Mouse (Mus musculus): ENCODE results near the gene Fxyd5. TPM values are rescaled to one million over a fixed set of nuclear protein-coding genes. Genes with fewer than 3 reads are reported as not detected.

The Fxyd5 gene
- total and polyA plus RNA-seq, 3 experiments, result 30.5 to 55.2 (median 31.1) TPM

DNA sequence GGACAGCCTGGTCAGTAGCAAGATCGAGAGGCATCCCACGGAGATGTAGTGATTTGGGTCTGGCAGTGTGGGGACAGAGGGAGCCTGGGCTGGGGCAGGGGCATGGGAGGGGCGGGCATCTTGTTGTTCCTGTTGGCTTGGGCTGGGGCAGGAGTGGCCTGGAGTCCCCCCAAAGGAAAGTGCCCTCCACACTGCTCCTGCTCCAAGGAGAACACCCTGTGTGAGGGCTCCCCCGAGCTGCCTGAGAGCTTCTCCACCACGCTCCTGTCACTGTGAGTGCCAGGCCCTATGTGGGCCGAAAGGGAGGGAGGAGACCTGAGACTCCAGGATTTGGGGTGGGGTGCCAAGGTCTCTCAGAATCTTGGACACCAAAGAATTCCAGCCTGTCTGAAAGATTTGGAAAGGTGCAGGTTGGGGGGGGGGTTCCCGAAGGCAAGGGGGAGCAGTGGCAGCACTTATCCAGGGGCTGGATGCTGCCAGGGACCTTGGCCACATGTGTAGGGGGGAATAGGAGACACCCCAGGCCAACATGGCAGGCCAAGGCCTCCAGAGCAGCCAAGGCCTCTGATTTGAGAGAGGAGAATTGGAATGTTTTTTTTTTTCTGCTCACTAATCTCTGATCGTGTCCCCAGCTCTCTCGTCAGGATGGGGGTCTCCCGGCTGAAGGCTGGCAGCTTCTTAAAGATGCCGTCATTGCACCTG is 17.8 kb upstream of the Fxyd5 start:
- H3K27me3 ChIP-seq (ENCODE audit: control insufficient read depth, insufficient read depth, low read length), result no peaks in the 10 kb centered on the region
- H3K36me3 ChIP-seq (ENCODE audit: control insufficient read depth, insufficient read depth, low read length), result no peaks in the 10 kb centered on the region
- no peak for DNase-seq
- no peaks in the 10 kb centered on the region for H3K79me2 ChIP-seq (replicated peaks; ENCODE audit: control insufficient read depth, insufficient read depth, low read length)
- H3K9ac ChIP-seq (ENCODE audit: low read depth, low read length), result 0 out of 2 replicates have a peak overlapping the region, but pooled peaks have one; percentile 13
- TF ChIP-seq POLR2A (IDR thresholded peaks at IDR 0.05; ENCODE audit: insufficient read depth, low read depth, low read length), result no peak
- no peak for TF ChIP-seq EP300 (IDR thresholded peaks at IDR 0.05; ENCODE audit: insufficient read depth, low read depth, low read length)
- TF ChIP-seq CTCF (IDR thresholded peaks at IDR 0.05), result no peak
- H3K27ac ChIP-seq, result peak overlapping the region; percentile 41
- peaks cover 4% of the 10 kb centered on the region; the same call in 1 of the 2 replicates for H3K4me1 ChIP-seq (ENCODE audit: control insufficient read depth, insufficient read depth, low read length)
- no peak overlapping the region for H3K4me3 ChIP-seq
- intact Hi-C loops (cut with DNase I), result loop anchor here (1.0 to 5.0 kb wide), 3 partner anchors 21 to 112 kb away; no protein-coding TSS in a partner anchor
- WGBS, result 72% methylated on average over 11 of the region's 11 CpGs

DNA sequence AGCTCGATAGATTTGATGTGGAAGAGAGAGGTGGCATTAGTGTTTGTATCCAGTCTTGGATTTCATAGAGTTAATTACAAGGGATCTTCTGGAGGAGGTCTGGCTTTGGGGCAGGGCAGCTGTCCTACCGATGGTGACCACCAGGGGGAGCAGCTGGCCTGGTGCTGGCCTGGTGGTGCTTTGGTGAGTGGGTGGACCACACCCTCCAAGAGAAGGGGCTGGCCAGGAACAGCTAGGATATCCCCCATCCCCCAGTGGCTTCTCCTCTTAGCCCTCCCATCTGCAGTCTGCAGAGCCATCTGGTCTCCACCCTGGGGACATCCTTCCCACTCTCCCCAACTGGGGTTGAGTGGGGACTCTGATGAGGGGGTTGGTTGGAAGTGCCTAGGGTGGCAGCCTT is 16.8 kb upstream of the Fxyd5 start, which contains the start of gene Lgi4:
Lgi4 (plus strand) TSS at position 235 of the 400 bp plus-strand sequence.
- no peak within 1 kb of the TSS for H3K4me3 ChIP-seq
- 2% methylated on average over 2 of the region's 2 CpGs for WGBS

GRCm38 (mm10) chr7:31058211-31058610 is 15.9 kb upstream of the Fxyd5 start:
- no peak for TF ChIP-seq EP300 (IDR thresholded peaks at IDR 0.05; ENCODE audit: insufficient read depth, low read depth, low read length)
- no peak for TF ChIP-seq CTCF (IDR thresholded peaks at IDR 0.05)
- no peak for TF ChIP-seq POLR2A (IDR thresholded peaks at IDR 0.05; ENCODE audit: insufficient read depth, low read depth, low read length)
- Histone ChIP-seq H3K4me1 (ENCODE audit: control insufficient read depth, insufficient read depth, low read length) (peaks cover 4% of the 10 kb centered on the region), H3K36me3 (ENCODE audit: control insufficient read depth, insufficient read depth, low read length) (no peaks in the 10 kb centered on the region), H3K4me3 (no peak overlapping the region), H3K79me2 (replicated peaks; ENCODE audit: control insufficient read depth, insufficient read depth, low read length) (no peaks in the 10 kb centered on the region), H3K27ac (no peak overlapping the region), H3K27me3 (ENCODE audit: control insufficient read depth, insufficient read depth, low read length) (no peaks in the 10 kb centered on the region), H3K9ac (ENCODE audit: low read depth, low read length) (no peak overlapping the region)
- DNase-seq, result no peak
- WGBS, result 91% methylated on average over 6 of the region's 6 CpGs
- intact Hi-C loops (cut with DNase I), result loop anchor here (2.0 to 5.0 kb wide), 2 partner anchors 23 to 114 kb away; no protein-coding TSS in a partner anchor

More for the DNA sequence above, 16.8 kb upstream of the Fxyd5 start, which contains the start of gene Lgi4:
- intact Hi-C loops (cut with DNase I), result loop anchor here (1.0 to 5.0 kb wide), 3 partner anchors 22 to 113 kb away; no protein-coding TSS in a partner anchor
- Histone ChIP-seq H3K36me3 (ENCODE audit: control insufficient read depth, insufficient read depth, low read length) (no peaks in the 10 kb centered on the region), H3K9ac (ENCODE audit: low read depth, low read length) (0 out of 2 replicates have a peak within 1 kb of the TSS, but pooled peaks have one; percentile 13), H3K27ac (peak within 1 kb of the TSS; percentile 43), H3K27me3 (ENCODE audit: control insufficient read depth, insufficient read depth, low read length) (no peaks in the 10 kb centered on the region), H3K4me1 (ENCODE audit: control insufficient read depth, insufficient read depth, low read length) (peaks cover 4% of the 10 kb centered on the region; the same call in 1 of the 2 replicates), H3K79me2 (replicated peaks; ENCODE audit: control insufficient read depth, insufficient read depth, low read length) (no peaks in the 10 kb centered on the region)
- TF ChIP-seq EP300 (IDR thresholded peaks at IDR 0.05; ENCODE audit: insufficient read depth, low read depth, low read length) (peak; percentile 89), POLR2A (IDR thresholded peaks at IDR 0.05; ENCODE audit: insufficient read depth, low read depth, low read length) (no peak)
- peak; percentile 88 to 94 for DNase-seq

DNA sequence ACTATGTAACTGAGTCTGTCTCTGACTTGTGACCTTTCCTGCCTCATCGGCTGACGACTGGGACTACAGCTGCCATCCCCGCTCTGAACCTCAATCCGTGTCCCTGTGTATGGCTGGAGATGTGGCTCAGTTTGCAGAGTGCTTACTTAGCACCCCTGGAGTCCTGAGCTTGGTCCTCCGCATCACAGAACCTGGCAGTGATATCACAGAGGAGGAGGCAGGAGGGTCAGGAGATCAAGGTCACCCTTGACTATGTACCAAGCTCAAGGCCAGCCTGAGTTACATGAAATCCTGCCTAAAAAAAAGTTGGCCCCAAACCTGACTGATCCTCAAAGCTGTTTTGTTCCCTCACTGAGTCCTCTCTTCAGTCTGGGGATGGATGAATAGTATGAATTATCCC is 15.4 kb upstream of the Fxyd5 start:
- Histone ChIP-seq H3K4me1 (ENCODE audit: control insufficient read depth, insufficient read depth, low read length) (peaks cover 4% of the 10 kb centered on the region), H3K4me3 (no peak overlapping the region), H3K9ac (ENCODE audit: low read depth, low read length) (no peak overlapping the region), H3K27me3 (ENCODE audit: control insufficient read depth, insufficient read depth, low read length) (no peaks in the 10 kb centered on the region), H3K27ac (no peak overlapping the region), H3K79me2 (replicated peaks; ENCODE audit: control insufficient read depth, insufficient read depth, low read length) (no peaks in the 10 kb centered on the region), H3K36me3 (ENCODE audit: control insufficient read depth, insufficient read depth, low read length) (no peaks in the 10 kb centered on the region)
- TF ChIP-seq POLR2A (IDR thresholded peaks at IDR 0.05; ENCODE audit: insufficient read depth, low read depth, low read length) (no peak), CTCF (IDR thresholded peaks at IDR 0.05) (no peak), EP300 (IDR thresholded peaks at IDR 0.05; ENCODE audit: insufficient read depth, low read depth, low read length) (no peak)
- WGBS, result 77% methylated on average over 5 of the region's 5 CpGs
- no peak for DNase-seq
- intact Hi-C loops (cut with DNase I), result loop anchor here (2.0 to 5.0 kb wide), 2 partner anchors 23 to 115 kb away; no protein-coding TSS in a partner anchor

DNA sequence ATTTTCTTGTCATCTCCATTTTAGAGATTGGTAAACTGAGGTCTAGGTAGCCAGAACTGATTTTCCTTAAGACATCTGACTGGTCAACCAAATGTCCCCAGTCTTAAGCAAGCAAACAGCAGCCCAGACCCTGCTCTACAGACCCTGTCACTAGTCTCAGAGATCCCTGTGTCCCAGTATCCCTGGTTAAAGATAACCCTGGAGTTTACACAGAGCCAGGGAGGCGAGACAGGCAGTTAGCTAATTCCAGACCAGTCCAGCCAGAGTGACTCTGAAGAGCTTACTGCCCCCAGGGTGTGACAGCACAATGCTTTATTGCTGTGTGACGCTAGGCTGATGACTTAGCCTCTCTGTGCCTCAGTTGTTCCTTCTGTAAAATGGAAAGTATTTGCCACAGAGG is 14.8 kb upstream of the Fxyd5 start, which contains the start of gene Fxyd1:
Fxyd1 (minus strand) TSS at position 129 of the 400 bp plus-strand sequence.
- H3K4me3 ChIP-seq, result no peak within 1 kb of the TSS
- H3K9ac ChIP-seq (ENCODE audit: low read depth, low read length), result no peak within 1 kb of the TSS
- TF ChIP-seq EP300 (IDR thresholded peaks at IDR 0.05; ENCODE audit: insufficient read depth, low read depth, low read length) (no peak), CTCF (IDR thresholded peaks at IDR 0.05) (no peak), POLR2A (IDR thresholded peaks at IDR 0.05; ENCODE audit: insufficient read depth, low read depth, low read length) (no peak)
- WGBS, result 83% methylated on average over 2 of the region's 2 CpGs
- H3K27me3 ChIP-seq (ENCODE audit: control insufficient read depth, insufficient read depth, low read length), result no peaks in the 10 kb centered on the region
- peak within 1 kb of the TSS; percentile 80 for H3K27ac ChIP-seq
- H3K36me3 ChIP-seq (ENCODE audit: control insufficient read depth, insufficient read depth, low read length), result no peaks in the 10 kb centered on the region
- H3K79me2 ChIP-seq (replicated peaks; ENCODE audit: control insufficient read depth, insufficient read depth, low read length), result no peaks in the 10 kb centered on the region
- intact Hi-C loops (cut with DNase I), result loop anchor here (5.0 kb wide), 1 partner anchor 115 kb away; no protein-coding TSS in a partner anchor
- no peak for DNase-seq
- H3K4me1 ChIP-seq (ENCODE audit: control insufficient read depth, insufficient read depth, low read length), result peaks cover 7% of the 10 kb centered on the region

GRCm38 (mm10) chr7:31056448-31056847 is 14.2 kb upstream of the Fxyd5 start:
- TF ChIP-seq CTCF (IDR thresholded peaks at IDR 0.05), result no peak
- TF ChIP-seq POLR2A (IDR thresholded peaks at IDR 0.05; ENCODE audit: insufficient read depth, low read depth, low read length), result no peak
- no peak for TF ChIP-seq EP300 (IDR thresholded peaks at IDR 0.05; ENCODE audit: insufficient read depth, low read depth, low read length)
- DNase-seq, result no peak
- intact Hi-C loops (cut with DNase I), result loop anchor here (5.0 kb wide), 1 partner anchor 116 kb away; no protein-coding TSS in a partner anchor

More at GRCm38 (mm10) chr7:31056448-31056847, 14.2 kb upstream of the Fxyd5 start:
- no peaks in the 10 kb centered on the region for H3K36me3 ChIP-seq (ENCODE audit: control insufficient read depth, insufficient read depth, low read length)
- H3K9ac ChIP-seq (ENCODE audit: low read depth, low read length), result no peak overlapping the region
- no peaks in the 10 kb centered on the region for H3K27me3 ChIP-seq (ENCODE audit: control insufficient read depth, insufficient read depth, low read length)
- H3K27ac ChIP-seq, result peak overlapping the region; percentile 80
- WGBS, result 85% methylated on average over 7 of the region's 7 CpGs
- H3K4me3 ChIP-seq, result no peak overlapping the region
- peaks cover 7% of the 10 kb centered on the region for H3K4me1 ChIP-seq (ENCODE audit: control insufficient read depth, insufficient read depth, low read length)
- H3K79me2 ChIP-seq (replicated peaks; ENCODE audit: control insufficient read depth, insufficient read depth, low read length), result no peaks in the 10 kb centered on the region

All from heart, adult 2 months (tissue).